Mouse (Mus musculus) liver, adult 2 months (tissue): ENCODE results near the gene Larp6. TPM values are rescaled to one million over a fixed set of nuclear protein-coding genes. Genes with fewer than 3 reads are reported as not detected.

Experiments used
- DNase-seq: peaks from one replicate; pipeline ENCODE4 v3.0.0-alpha.2; 2011; ENCODE audit warnings: low read depth, low spot score; ENCODE audit errors: extremely low read depth
- H3K27ac ChIP-seq: fragments of 200-500 bp; replicated peaks from 2 replicates; pipeline ENCODE4 v1.5.1; 2012; ENCODE audit warnings: low read depth, mild to moderate bottlenecking, control low read depth, inconsistent platforms, low read length; ENCODE audit not compliant: insufficient read depth
- H3K27me3 ChIP-seq: fragments of 200-500 bp; 2 replicates; pipeline ENCODE4 v1.6.1; 2012; ENCODE audit warnings: mild to moderate bottlenecking, moderate library complexity, low read length, inconsistent platforms; ENCODE audit not compliant: control insufficient read depth, insufficient read depth
- H3K36me3 ChIP-seq: fragments of 200-500 bp; 2 replicates; pipeline ENCODE4 v1.6.1; 2012; ENCODE audit warnings: low read length, inconsistent platforms; ENCODE audit not compliant: control insufficient read depth, insufficient read depth
- H3K4me1 ChIP-seq: fragments of 200-500 bp; 2 replicates; pipeline ENCODE4 v1.6.1; 2011; ENCODE audit warnings: low read length; ENCODE audit not compliant: control insufficient read depth, insufficient read depth
- H3K4me3 ChIP-seq: fragments of 200-500 bp; 2 replicates; pipeline ENCODE4 v1.5.1; 2011; ENCODE audit warnings: low read depth, mild to moderate bottlenecking, control low read depth, low read length, moderate library complexity; ENCODE audit not compliant: insufficient read depth
- H3K79me2 ChIP-seq: fragments of 200-500 bp; 2 replicates; pipeline ENCODE4 v1.6.1; 2012; ENCODE audit warnings: inconsistent platforms, mild to moderate bottlenecking, low read length, moderate library complexity; ENCODE audit not compliant: control insufficient read depth, insufficient read depth
- H3K9ac ChIP-seq: fragments of 200-500 bp; 2 replicates; pipeline ENCODE4 v1.6.1; 2012; ENCODE audit warnings: low read depth, mild to moderate bottlenecking, control low read depth, inconsistent platforms, low read length
- CTCF ChIP-seq: fragments of 200-500 bp; IDR thresholded peaks from 2 replicates; pipeline ENCODE4 v1.5.1; 2011; ENCODE audit warnings: low read depth, low read length, control low read depth
- POLR2A ChIP-seq: fragments of 200-500 bp; IDR thresholded peaks from 2 replicates; pipeline ENCODE4 v1.6.1; 2011; ENCODE audit warnings: low read length, control low read depth; ENCODE audit not compliant: insufficient read depth; ENCODE audit errors: extremely low read depth
- WGBS: fragments of 180-500 bp; shearing (Covaris S2); methylation state at CpG from one replicate; pipeline ENCODE4 v1.1.7; 2018; 5-methylcytosine and 5-hydroxymethylcytosine counted together
- polyA plus RNA-seq: library from polyadenylated mRNA; depleted of rRNA; stranded (reverse); fragments of >200 nt; gene quantifications from 2 replicates; pipeline ENCODE4 v1.2.3, GENCODE M21; 2012
- total RNA-seq: library from RNA; depleted of rRNA; stranded (reverse); fragments of >200 nt; gene quantifications from 2 replicates; pipeline ENCODE4 v1.2.3, GENCODE M21; 2014

Gene Larp6
- total and polyA plus RNA-seq, 2 experiments = not detected

DNA sequence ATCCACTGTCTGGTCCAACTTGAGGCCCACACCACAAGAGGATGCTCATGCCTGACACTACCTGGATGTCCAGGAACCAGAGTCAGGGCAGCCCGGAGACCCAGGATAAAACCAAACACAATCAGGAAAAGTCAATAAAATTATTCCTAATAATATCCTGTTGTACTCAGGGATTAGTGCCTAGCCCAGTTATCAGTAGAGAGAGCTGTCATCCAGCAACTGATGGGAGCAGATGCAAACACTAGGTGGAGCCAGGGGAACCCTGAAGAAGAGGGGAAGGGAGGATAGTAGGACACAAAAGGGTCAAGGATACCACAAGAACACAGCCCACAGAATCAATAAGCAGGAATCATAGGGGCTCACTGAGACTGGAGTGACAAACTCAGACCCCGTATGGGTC, 5.2 kb upstream of the Larp6 start:
- no peak for DNase-seq
- Histone ChIP-seq H3K9ac (no peak overlapping the region), H3K36me3 (no peaks in the 10 kb centered on the region), H3K4me3 (no peak overlapping the region), H3K27ac (no peak overlapping the region), H3K4me1 (no peaks in the 10 kb centered on the region), H3K27me3 (no peaks in the 10 kb centered on the region), H3K79me2 (no peaks in the 10 kb centered on the region)
- 81% methylated on average over 2 of the region's 2 CpGs for WGBS
- TF ChIP-seq POLR2A = no peak
- no peak for TF ChIP-seq CTCF

DNA sequence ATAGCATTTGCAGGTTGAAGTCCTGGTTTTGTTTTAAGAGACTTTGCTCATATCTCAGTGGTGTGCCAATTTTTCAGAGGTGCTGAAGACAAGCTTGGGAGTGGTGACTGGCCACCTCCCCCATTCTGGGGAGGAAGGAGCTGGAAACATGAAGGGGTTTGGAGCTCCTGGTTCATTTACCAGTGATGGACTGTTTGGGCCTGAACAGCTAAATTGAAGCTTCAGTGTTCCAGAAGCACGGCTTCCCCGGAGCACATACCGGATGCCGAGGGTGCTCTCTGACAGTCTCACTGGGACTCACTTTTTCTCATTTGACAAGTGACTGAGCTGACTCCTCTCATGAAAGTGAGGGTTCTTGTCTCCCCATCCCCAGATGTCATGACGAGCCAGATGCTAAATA, 4.2 kb upstream of the Larp6 start:
- H3K79me2 ChIP-seq = no peaks in the 10 kb centered on the region
- H3K9ac ChIP-seq = no peak overlapping the region
- no peak for DNase-seq
- H3K27ac ChIP-seq = no peak overlapping the region
- H3K4me1 ChIP-seq = no peaks in the 10 kb centered on the region
- 88% methylated on average over 5 of the region's 5 CpGs for WGBS
- no peaks in the 10 kb centered on the region for H3K36me3 ChIP-seq
- peaks cover 6% of the 10 kb centered on the region for H3K27me3 ChIP-seq
- TF ChIP-seq CTCF (no peak), POLR2A (no peak)
- no peak overlapping the region for H3K4me3 ChIP-seq

GRCm38 (mm10) chr9:60709721-60710120, 3.1 kb upstream of the Larp6 start:
- Histone ChIP-seq H3K79me2 (no peaks in the 10 kb centered on the region), H3K9ac (no peak overlapping the region), H3K4me3 (no peak overlapping the region), H3K4me1 (no peaks in the 10 kb centered on the region), H3K27ac (no peak overlapping the region), H3K27me3 (peaks cover 6% of the 10 kb centered on the region), H3K36me3 (no peaks in the 10 kb centered on the region)
- 51% methylated on average over 6 of the region's 6 CpGs for WGBS
- no peak for DNase-seq
- TF ChIP-seq CTCF (no peak), POLR2A (no peak)

GRCm38 (mm10) chr9:60712011-60712410, 778 bp upstream of the Larp6 start:
- TF ChIP-seq CTCF = no peak
- no peak for TF ChIP-seq POLR2A
- 87% methylated on average over 5 of the region's 5 CpGs for WGBS

DNA sequence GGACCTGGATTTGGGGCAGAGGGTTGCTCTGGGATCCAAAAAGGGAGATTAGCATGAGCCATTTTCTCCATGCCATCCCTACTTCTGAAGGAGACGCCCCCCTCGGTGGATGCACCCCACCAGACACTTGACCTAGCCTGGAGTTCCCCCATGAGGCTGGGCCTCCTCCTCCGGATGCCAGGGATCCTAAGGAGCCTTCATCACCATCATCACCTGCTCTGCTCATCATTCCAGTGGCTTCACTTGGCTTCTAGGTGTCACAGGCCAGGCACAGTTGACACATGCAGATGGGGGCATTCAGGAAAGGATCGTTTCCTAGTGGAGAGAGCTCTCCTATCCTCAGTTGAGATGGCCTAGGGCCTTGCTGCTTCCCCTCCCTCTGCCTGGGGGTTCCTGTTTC, 827 bp downstream of the Larp6 start:
- H3K36me3 ChIP-seq = no peaks in the 10 kb centered on the region
- H3K27ac ChIP-seq = no peak overlapping the region
- H3K27me3 ChIP-seq = peaks cover 6% of the 10 kb centered on the region
- H3K79me2 ChIP-seq = no peaks in the 10 kb centered on the region
- H3K4me3 ChIP-seq = no peak overlapping the region
- H3K9ac ChIP-seq = no peak overlapping the region
- 61% methylated on average over 4 of the region's 4 CpGs for WGBS
- H3K4me1 ChIP-seq = no peaks in the 10 kb centered on the region
- no peak for TF ChIP-seq CTCF
- DNase-seq = no peak

More at GRCm38 (mm10) chr9:60712011-60712410, 778 bp upstream of the Larp6 start:
- Histone ChIP-seq H3K36me3 (no peaks in the 10 kb centered on the region), H3K79me2 (no peaks in the 10 kb centered on the region), H3K27me3 (peaks cover 6% of the 10 kb centered on the region), H3K9ac (no peak overlapping the region), H3K4me3 (no peak overlapping the region), H3K4me1 (no peaks in the 10 kb centered on the region), H3K27ac (no peak overlapping the region)
- no peak for DNase-seq

DNA sequence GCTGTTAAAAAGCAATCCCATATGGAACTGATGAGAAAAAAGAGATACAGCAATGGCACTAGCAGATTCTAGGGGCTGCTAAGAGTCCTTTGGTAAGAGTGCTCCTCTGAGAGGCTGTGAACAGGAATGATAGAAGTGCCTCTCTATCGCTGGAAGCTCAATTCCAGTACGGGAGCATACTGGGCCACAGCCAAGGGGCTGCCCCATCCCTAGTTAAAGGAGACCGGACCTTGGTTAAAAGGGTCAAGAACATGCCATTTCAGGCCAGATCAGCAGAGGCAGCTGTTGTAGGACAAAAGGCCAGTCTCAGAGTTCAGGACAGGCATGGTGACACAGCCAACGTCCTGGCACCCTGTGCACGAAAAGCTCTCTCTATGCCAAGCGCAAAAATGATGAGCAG, 1.4 kb downstream of the Larp6 start:
- no peaks in the 10 kb centered on the region for H3K36me3 ChIP-seq

More for the DNA sequence above, 1.4 kb downstream of the Larp6 start:
- H3K9ac ChIP-seq = no peak overlapping the region
- 80% methylated on average over 6 of the region's 6 CpGs for WGBS
- H3K4me3 ChIP-seq = no peak overlapping the region
- peaks cover 6% of the 10 kb centered on the region for H3K27me3 ChIP-seq
- no peaks in the 10 kb centered on the region for H3K79me2 ChIP-seq
- no peak for TF ChIP-seq CTCF
- TF ChIP-seq POLR2A = no peak
- no peak for DNase-seq
- H3K4me1 ChIP-seq = no peaks in the 10 kb centered on the region
- no peak overlapping the region for H3K27ac ChIP-seq
